Mouse (Mus musculus): ENCODE results near the gene Foxr1.
"Not testable (repeated sequence)": the region's sequence is repeated elsewhere in the genome, so short reads cannot be mapped to it uniquely, and the experiment has no call there.

Gene Foxr1

GRCm38 (mm10) chr9:44417156-44417891, 23.6 kb downstream of the Foxr1 start:
- in situ Hi-C loops (cut with MboI), result no loop called here

- in situ Hi-C loops (cut with MboI), result no loop called here
These were observed 28.2 kb downstream of the Foxr1 start for GRCm38 (mm10) chr9:44412781-44413180.

- in situ Hi-C loops (cut with MboI), result no loop called here
These were observed 28.6 kb downstream of the Foxr1 start for GRCm38 (mm10) chr9:44412306-44412705.

GRCm38 (mm10) chr9:44411601-44412130, 29.3 kb downstream of the Foxr1 start:
- in situ Hi-C loops (cut with MboI), result no loop called here

- in situ Hi-C loops (cut with MboI), result no loop called here
These were observed 30.1 kb downstream of the Foxr1 start for GRCm38 (mm10) chr9:44410647-44411336.

- in situ Hi-C loops (cut with MboI), result not testable (repeated sequence)
These were observed 32.2 kb downstream of the Foxr1 start for GRCm38 (mm10) chr9:44408693-44409092.

GRCm38 (mm10) chr9:44407752-44408097, 33.2 kb downstream of the Foxr1 start:
- in situ Hi-C loops (cut with MboI), result no loop called here

- in situ Hi-C loops (cut with MboI), result no loop called here
These were observed 33.8 kb downstream of the Foxr1 start, which contains the start of the genes Rps25 and Trappc4 for GRCm38 (mm10) chr9:44406906-44407751. Rps25 (plus strand) TSS chr9:44407139. Trappc4 (minus strand) TSS chr9:44407600.

GRCm38 (mm10) chr9:44405011-44405410, 35.9 kb downstream of the Foxr1 start:
- in situ Hi-C loops (cut with MboI), result no loop called here

- in situ Hi-C loops (cut with MboI), result no loop called here
These were observed 39.9 kb downstream of the Foxr1 start for GRCm38 (mm10) chr9:44401081-44401480.

- in situ Hi-C loops (cut with MboI), result no loop called here
These were observed 41.2 kb downstream of the Foxr1 start for GRCm38 (mm10) chr9:44399795-44400114.

GRCm38 (mm10) chr9:44399114-44399794, 41.7 kb downstream of the Foxr1 start:
- in situ Hi-C loops (cut with MboI), result no loop called here

- in situ Hi-C loops (cut with MboI), result no loop called here
These were observed 42.4 kb downstream of the Foxr1 start for GRCm38 (mm10) chr9:44398551-44398950.

GRCm38 (mm10) chr9:44398087-44398486, 42.8 kb downstream of the Foxr1 start:
- in situ Hi-C loops (cut with MboI), result no loop called here

- in situ Hi-C loops (cut with MboI), result no loop called here
These were observed 44.1 kb downstream of the Foxr1 start, which contains the start of gene Slc37a4 for GRCm38 (mm10) chr9:44396684-44397411. Slc37a4 (plus strand) TSS chr9:44396852.

GRCm38 (mm10) chr9:44391466-44391865, 49.5 kb downstream of the Foxr1 start:
- in situ Hi-C loops (cut with MboI), result no loop called here

- in situ Hi-C loops (cut with MboI), result loop anchor here (5.0 kb wide), 1 partner anchor 47 kb away; the partner anchor contains the start of gene Hmbs
These were observed 51.7 kb downstream of the Foxr1 start for GRCm38 (mm10) chr9:44389273-44389672.

GRCm38 (mm10) chr9:44387221-44387620, 53.7 kb downstream of the Foxr1 start:
- in situ Hi-C loops (cut with MboI), result loop anchor here (5.0 kb wide), 1 partner anchor 45 kb away; the partner anchor contains the start of gene Hmbs

- in situ Hi-C loops (cut with MboI), result no loop called here
These were observed 56.3 kb downstream of the Foxr1 start for GRCm38 (mm10) chr9:44384596-44384995.
